Mouse (Mus musculus) v-Abl transformed pro-B cells (cell line): ENCODE results near the gene Ibtk.

Experiments
- in situ Hi-C, 2 experiments: fragments of 400-800 bp; cut with MboI; formaldehyde crosslinking; loops; one replicate each; pipeline ENCODE4 v1.15.1; 2025; ENCODE audit not compliant: unreplicated experiment in 2 of 2

The Ibtk gene

GRCm38 (mm10) chr9:85734821-85735220, 14.3 kb downstream of the Ibtk start:
- in situ Hi-C loops: loop anchor here in 1 of 2 experiments (25.0 kb wide), 2 partner anchors 1327 to 1502 kb away; no protein-coding TSS in a partner anchor

DNA sequence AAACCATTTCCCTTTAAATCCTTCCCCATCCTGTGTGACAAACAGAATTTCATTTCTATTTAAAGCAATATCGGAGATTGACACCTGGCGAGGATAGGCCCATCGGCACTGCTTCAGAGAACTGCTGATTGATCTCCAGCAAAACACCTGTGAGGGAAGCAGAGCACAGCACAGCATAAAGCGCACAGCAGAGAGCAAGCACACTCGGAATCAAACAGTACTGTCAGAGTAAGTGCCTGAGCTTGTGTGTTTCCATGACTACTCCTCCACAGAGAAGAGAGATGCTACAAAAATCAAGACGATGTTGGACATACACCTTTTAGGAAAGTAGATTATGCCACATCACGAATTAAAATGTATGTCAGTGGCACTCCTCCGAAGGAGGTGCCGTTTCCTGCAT, 25.1 kb downstream of the Ibtk start:
- in situ Hi-C loops: no loop called here

- in situ Hi-C loops: no loop called here
Measured at GRCm38 (mm10) chr9:85717336-85717735, 31.8 kb downstream of the Ibtk start.

GRCm38 (mm10) chr9:85707302-85707701, 41.8 kb downstream of the Ibtk start:
- in situ Hi-C loops: no loop called here

GRCm38 (mm10) chr9:85701981-85702380, 47.2 kb downstream of the Ibtk start:
- in situ Hi-C loops: no loop called here

GRCm38 (mm10) chr9:85695606-85696005, 53.5 kb downstream of the Ibtk start:
- in situ Hi-C loops: no loop called here

DNA sequence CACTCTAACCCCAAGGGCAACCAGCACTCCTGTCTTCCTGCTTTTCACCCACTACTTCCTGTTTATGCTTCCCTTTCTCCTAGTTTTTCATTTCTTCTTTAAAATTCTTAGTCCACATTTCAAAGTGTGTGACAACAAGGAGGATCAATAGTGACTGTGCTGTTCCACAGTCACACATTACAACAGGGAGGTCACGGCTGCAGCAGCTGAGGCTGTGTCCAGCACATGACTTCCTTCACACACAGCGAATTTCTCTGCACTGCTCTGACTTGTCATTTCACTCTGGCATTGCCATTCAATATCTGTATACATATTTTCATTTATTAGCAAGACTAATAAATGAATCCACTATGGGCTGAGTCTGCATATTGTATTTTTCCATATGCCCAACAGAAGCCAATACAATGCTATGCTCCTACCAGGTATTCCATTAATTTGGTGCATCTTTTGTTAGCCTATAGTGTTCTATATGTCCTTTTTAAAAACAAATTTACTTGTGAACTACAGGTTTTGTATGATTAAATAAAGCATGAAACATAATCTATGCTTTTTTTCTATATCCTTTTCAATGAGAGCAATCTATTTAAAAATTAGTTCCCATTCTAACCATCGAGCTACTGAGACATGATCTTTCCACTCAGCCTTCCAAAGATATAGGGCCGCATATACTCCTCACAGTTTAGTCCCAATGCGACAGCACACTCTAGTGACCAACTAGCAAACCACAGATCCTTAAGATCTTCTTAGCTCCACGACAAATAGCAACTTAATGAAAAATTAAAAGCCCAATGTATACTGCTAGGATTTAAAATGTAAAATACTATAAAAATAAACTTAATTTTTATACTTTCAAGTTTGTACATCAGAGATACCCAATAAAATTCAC, 55.7 kb downstream of the Ibtk start:
- in situ Hi-C loops: no loop called here

DNA sequence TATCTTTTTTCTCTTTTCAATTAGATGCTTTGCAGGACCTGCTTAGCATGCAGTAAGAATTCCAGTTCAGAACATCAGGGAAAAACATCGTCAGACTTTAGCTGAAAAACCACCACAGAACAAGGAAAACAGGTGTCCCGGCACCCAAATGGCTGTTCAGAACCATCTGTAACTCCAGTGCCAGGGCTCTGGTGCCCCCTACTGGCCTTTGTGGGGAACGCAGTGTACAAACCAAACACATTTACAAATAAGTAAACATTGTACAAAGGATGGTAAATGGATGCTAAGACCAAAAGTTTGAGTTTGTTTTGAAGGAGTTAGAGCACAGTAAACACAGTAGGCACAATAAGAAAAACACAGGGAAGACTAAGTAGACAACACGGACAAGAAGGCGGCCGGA, 64.1 kb downstream of the Ibtk start:
- in situ Hi-C loops: loop anchor here (5.0 to 10.0 kb wide), 2 partner anchors 1728 to 1730 kb away; no protein-coding TSS in a partner anchor

- in situ Hi-C loops: no loop called here
Measured at GRCm38 (mm10) chr9:85675131-85675905, 73.8 kb downstream of the Ibtk start.

GRCm38 (mm10) chr9:85673907-85674481, 75.1 kb downstream of the Ibtk start:
- in situ Hi-C loops: no loop called here

- in situ Hi-C loops: no loop called here
Measured at GRCm38 (mm10) chr9:85671582-85672331, 77.4 kb downstream of the Ibtk start.

- in situ Hi-C loops: no loop called here
Measured at GRCm38 (mm10) chr9:85664316-85664715, 84.8 kb downstream of the Ibtk start.

DNA sequence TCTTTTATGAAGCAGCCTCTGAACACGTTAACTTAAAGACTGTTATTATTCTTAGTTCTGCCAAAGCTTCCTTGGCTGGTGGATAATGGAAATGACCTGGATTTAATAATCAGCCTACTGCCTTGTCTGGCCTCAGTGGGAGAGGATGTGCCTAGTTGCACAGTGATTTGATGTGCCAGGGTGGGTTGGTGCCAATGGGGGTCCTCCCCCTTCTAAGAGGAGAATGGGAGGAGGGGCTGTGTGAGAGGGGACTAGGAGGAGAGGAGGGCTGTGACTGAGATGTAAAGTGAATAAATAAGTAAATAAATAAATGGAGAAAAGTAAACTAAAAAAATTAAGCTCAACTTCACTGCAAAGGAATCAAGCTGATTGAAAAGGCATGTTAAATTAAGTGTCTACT, 85.3 kb downstream of the Ibtk start:
- in situ Hi-C loops: no loop called here

DNA sequence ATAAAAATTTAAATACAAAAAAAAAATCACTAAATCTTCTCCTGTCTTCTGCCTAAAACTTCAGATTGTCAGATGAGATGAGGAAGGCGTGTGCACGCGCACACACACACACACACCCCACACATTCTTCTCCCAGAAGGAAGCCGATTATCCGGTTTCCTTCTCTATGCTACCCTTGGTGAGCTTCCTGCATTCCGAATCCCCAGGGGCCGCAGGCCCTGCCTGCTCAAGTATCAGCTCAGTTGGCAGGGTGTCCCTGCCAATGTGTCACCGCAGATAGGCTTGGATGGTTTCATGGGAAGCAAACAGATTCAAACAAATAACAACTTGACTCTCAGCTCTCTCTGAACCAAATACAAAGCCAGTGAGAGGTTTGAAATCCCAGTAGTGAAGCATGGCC, 86.0 kb downstream of the Ibtk start:
- in situ Hi-C loops: no loop called here

DNA sequence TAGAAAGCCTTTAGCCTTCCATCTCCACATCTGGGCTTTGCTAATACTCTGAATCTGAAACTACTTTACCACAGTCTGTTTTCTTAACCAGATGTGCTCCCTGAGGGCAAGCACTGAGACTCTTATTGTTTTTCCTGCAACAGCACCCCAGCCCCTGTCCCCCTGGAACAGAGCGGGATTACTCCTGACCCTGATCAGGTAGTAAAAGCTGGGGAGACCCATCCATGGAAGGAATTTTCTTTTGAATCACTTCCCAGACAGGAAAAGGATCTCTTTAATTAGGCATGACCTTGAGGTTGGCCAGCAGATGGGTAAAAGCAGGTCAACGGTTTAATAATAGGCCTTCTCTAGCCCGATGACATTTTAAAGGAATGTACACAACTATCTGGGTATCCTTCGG, 95.7 kb downstream of the Ibtk start:
- in situ Hi-C loops: no loop called here

DNA sequence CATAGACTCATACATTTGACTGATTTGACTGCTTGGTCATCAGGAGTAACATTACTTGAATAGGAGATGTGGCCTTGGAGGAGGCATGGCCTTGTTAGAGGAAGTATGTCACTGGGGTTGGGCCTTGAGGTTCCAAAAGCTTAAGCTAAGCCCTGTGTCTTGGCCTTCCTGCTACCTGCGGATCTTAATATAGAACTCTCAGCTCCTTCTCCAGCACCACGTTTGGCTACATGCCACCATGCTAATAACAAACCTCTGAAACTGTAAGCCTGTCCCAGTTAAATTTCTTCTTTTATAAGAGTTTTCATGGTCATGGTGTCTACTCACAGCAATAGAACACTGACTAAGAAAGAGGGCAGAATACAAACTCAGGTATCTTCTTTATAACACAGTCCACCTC, 110.9 kb downstream of the Ibtk start:
- in situ Hi-C loops: no loop called here
